Mouse (Mus musculus) limb, embryonic 10.5 days (tissue): ENCODE results near the gene Mdh1. TPM values are rescaled to one million over a fixed set of nuclear protein-coding genes. Genes with fewer than 3 reads are reported as not detected.
A peak's percentile ranks its signal among the peaks of the same experiment; 100 is the strongest.

ENCODE experiments used
- DNase-seq: peaks from one replicate; pipeline ENCODE4 v3.0.0-alpha.2; 2017; ENCODE audit warnings: low spot score
- H3K27ac ChIP-seq: fragments of 300-500 bp; sonication (generic); 2 replicates; pipeline ENCODE4 v1.5.1; 2016; ENCODE audit warnings: mild to moderate bottlenecking
- H3K27me3 ChIP-seq: fragments of 300-500 bp; sonication (generic); 2 replicates; pipeline ENCODE4 v1.6.1; 2016; ENCODE audit warnings: low read depth, mild to moderate bottlenecking; ENCODE audit not compliant: poor library complexity, severe bottlenecking
- H3K36me3 ChIP-seq: fragments of 300-500 bp; sonication (generic); 2 replicates; pipeline ENCODE4 v1.6.1; 2016; ENCODE audit warnings: mild to moderate bottlenecking, moderate library complexity
- H3K4me1 ChIP-seq: fragments of 300-500 bp; sonication (generic); 2 replicates; pipeline ENCODE4 v1.6.1; 2016
- H3K4me3 ChIP-seq: fragments of 300-500 bp; sonication (generic); 2 replicates; pipeline ENCODE4 v1.5.1; 2016; ENCODE audit warnings: mild to moderate bottlenecking, moderate library complexity
- H3K9me3 ChIP-seq: fragments of 300-500 bp; sonication (generic); replicated peaks from 2 replicates; pipeline ENCODE4 v1.6.1; 2016; ENCODE audit warnings: mild to moderate bottlenecking
- WGBS: fragments of 180-500 bp; shearing (Covaris S2); methylation state at CpG from one replicate; pipeline ENCODE4 v1.1.7; 2016; 5-methylcytosine and 5-hydroxymethylcytosine counted together
- polyA plus RNA-seq: library from polyadenylated mRNA; unstranded; fragments of >200 nt; fragmentation: Nextera tagmentation; extraction: Ambion mirVana; gene quantifications from 2 replicates; pipeline ENCODE4 v1.2.1, GENCODE M21; 2016

Mdh1 gene
- 363 and 394 TPM in 2 replicates for polyA plus RNA-seq

- peak; percentile 91 for DNase-seq
- peaks cover 18% of the 10 kb centered on the region for H3K4me1 ChIP-seq
- H3K4me3 ChIP-seq: peak within 1 kb of the TSS; percentile 82
- WGBS: under 1% methylated on average over 42 of the region's 42 CpGs
- peak within 1 kb of the TSS; percentile 87 for H3K27ac ChIP-seq
- H3K27me3 ChIP-seq: no peaks in the 10 kb centered on the region
- H3K36me3 ChIP-seq: 0 out of 2 replicates have a peak, but pooled peaks cover 2% of the 10 kb centered on the region
- no peaks in the 10 kb centered on the region for H3K9me3 ChIP-seq
Observed at GRCm38 (mm10) chr11:21571700-21572381, at the start of gene Mdh1, which contains the start of gene Wdpcp. Mdh1 (minus strand) TSS chr11:21572367. Wdpcp (plus strand) TSS chr11:21572235.

GRCm38 (mm10) chr11:21615915-21616314 is 43.7 kb upstream of the Mdh1 start:
- H3K36me3 ChIP-seq: no peaks in the 10 kb centered on the region
- H3K27ac ChIP-seq: no peak overlapping the region
- H3K4me3 ChIP-seq: no peak overlapping the region
- H3K27me3 ChIP-seq: no peaks in the 10 kb centered on the region
- H3K9me3 ChIP-seq: no peaks in the 10 kb centered on the region
- no peak for DNase-seq
- no peaks in the 10 kb centered on the region for H3K4me1 ChIP-seq

DNA sequence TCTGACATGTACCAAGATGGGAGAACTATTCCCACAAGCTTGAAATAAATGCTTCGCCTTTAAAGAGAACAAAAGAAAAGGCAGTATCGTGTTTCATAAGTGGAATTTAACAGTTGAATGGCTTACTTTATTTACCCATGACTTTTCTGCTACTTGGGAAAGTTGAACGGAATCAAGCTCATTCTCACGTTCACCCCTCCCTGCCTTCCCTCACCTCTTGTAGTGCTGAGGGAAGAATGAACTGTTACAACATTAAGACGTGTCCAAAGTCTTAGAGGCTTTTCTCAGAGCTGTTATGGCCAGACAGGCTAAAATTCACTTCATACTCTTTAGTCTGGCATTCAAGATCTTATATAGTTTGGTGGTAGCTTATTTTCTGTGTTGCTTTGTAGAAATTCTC is 30.3 kb upstream of the Mdh1 start:
- H3K4me1 ChIP-seq: no peaks in the 10 kb centered on the region
- no peaks in the 10 kb centered on the region for H3K27me3 ChIP-seq
- H3K4me3 ChIP-seq: no peak overlapping the region
- no peak overlapping the region for H3K27ac ChIP-seq
- no peaks in the 10 kb centered on the region for H3K36me3 ChIP-seq
- no peaks in the 10 kb centered on the region for H3K9me3 ChIP-seq
- 72% methylated on average over 5 of the region's 5 CpGs for WGBS
- no peak for DNase-seq

- H3K27me3 ChIP-seq: no peaks in the 10 kb centered on the region
- no peaks in the 10 kb centered on the region for H3K9me3 ChIP-seq
- H3K4me1 ChIP-seq: 0 out of 2 replicates have a peak, but pooled peaks cover 2% of the 10 kb centered on the region
- no peak for DNase-seq
- WGBS: 64% methylated on average over 1 of the region's 1 CpGs
- no peaks in the 10 kb centered on the region for H3K36me3 ChIP-seq
- no peak overlapping the region for H3K4me3 ChIP-seq
- H3K27ac ChIP-seq: no peak overlapping the region
Observed at GRCm38 (mm10) chr11:21583286-21583685, 11.1 kb upstream of the Mdh1 start.

- Histone ChIP-seq H3K4me3 (no peak overlapping the region), H3K27ac (no peak overlapping the region), H3K27me3 (no peaks in the 10 kb centered on the region), H3K36me3 (no peaks in the 10 kb centered on the region), H3K4me1 (0 out of 2 replicates have a peak, but pooled peaks cover 2% of the 10 kb centered on the region), H3K9me3 (no peaks in the 10 kb centered on the region)
- WGBS: 80% methylated on average over 7 of the region's 7 CpGs
- no peak for DNase-seq
Observed at GRCm38 (mm10) chr11:21581472-21581871, 9.3 kb upstream of the Mdh1 start.

DNA sequence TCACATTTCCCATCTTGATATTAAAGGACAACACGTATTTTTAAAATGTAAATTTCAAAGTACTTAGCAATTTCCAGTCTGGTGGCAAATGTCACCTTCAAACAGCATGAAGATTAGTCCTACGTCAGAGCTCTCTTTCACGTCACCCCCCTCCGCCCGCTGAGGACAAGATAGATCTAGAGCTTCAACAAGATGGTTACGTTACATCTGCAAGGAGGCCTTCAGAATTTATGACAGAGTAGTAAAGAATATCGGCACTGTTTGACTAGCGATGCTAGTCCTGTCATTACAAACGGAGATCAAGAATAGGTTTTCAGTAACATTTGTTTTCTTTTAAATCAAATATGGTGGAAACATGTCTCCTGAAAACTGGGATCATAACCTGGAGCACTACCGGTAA is 1.2 kb downstream of the Mdh1 start:
- H3K9me3 ChIP-seq: no peaks in the 10 kb centered on the region
- peaks cover 11% of the 10 kb centered on the region for H3K36me3 ChIP-seq
- WGBS: 12% methylated on average over 10 of the region's 10 CpGs
- DNase-seq: no peak
- peaks cover 18% of the 10 kb centered on the region for H3K4me1 ChIP-seq
- H3K27ac ChIP-seq: peak overlapping the region; percentile 87
- H3K4me3 ChIP-seq: peak overlapping the region; percentile 82
- H3K27me3 ChIP-seq: no peaks in the 10 kb centered on the region

DNA sequence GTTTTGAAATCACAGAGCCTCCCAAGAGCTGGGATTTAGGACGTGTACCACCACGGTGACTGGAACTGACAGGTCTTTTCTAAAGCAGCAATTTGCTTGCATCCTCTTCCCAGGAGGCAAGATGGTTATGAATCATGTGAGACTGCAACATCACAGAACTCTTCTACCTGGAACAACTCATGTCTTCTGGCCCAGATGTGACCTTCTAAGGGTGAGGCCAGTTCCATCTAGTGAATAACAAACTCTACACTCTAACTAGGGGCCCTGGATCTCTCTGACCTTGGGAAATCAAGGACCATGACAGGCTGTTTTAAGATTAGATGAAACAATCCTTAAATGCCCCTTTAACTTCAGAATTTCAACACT is 2.1 kb downstream of the Mdh1 start:
- DNase-seq: no peak
- H3K27ac ChIP-seq: no peak overlapping the region
- 0 out of 2 replicates have a peak overlapping the region, but pooled peaks have one; percentile 82 for H3K4me3 ChIP-seq
- H3K4me1 ChIP-seq: peaks cover 18% of the 10 kb centered on the region
- H3K27me3 ChIP-seq: no peaks in the 10 kb centered on the region
- WGBS: 90% methylated on average over 2 of the region's 2 CpGs
- no peaks in the 10 kb centered on the region for H3K9me3 ChIP-seq
- peaks cover 19% of the 10 kb centered on the region for H3K36me3 ChIP-seq

DNA sequence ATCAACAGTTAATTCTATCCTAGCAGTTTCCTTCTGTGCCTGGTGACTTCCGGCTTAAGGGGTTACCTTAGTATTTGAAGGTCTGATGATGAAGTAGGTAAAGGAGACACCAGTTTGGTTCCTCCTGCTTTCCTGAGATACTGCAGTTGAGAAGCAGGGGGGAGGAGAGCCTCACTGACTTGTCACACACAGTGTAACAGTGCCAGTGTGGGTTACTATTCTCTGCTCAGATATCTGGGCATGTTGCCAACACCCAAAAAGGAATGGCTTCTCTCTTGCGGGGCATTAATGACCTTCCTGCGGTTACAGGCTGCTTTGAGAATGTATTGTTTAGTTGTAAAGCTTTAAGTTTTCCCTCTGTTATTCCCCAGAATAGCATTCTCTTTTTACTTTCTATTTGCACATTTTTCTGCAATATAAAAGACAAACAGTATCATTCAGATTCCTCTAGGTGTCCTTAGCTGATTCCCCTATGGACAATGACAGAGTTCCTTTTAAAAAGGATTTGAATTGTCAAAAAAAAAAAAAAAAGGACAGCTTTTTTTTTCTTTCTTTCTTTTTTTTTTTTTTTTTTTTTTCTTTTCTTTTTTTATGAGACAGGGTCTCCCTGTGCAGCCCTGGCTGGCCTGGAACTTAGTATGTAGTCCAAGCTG is 2.6 kb downstream of the Mdh1 start:
- Histone ChIP-seq H3K27me3 (no peaks in the 10 kb centered on the region), H3K4me3 (no peak overlapping the region), H3K9me3 (no peaks in the 10 kb centered on the region), H3K4me1 (peaks cover 18% of the 10 kb centered on the region), H3K27ac (no peak overlapping the region), H3K36me3 (peaks cover 24% of the 10 kb centered on the region)
- DNase-seq: no peak
- 93% methylated on average over 3 of the region's 3 CpGs for WGBS

GRCm38 (mm10) chr11:21569002-21569401 is 3.2 kb downstream of the Mdh1 start:
- no peak for DNase-seq
- H3K27ac ChIP-seq: no peak overlapping the region
- no peak overlapping the region for H3K4me3 ChIP-seq

GRCm38 (mm10) chr11:21567733-21568132 is 4.4 kb downstream of the Mdh1 start:
- Histone ChIP-seq H3K36me3 (peaks cover 38% of the 10 kb centered on the region), H3K27ac (no peak overlapping the region), H3K4me3 (no peak overlapping the region), H3K9me3 (no peaks in the 10 kb centered on the region), H3K27me3 (no peaks in the 10 kb centered on the region), H3K4me1 (peaks cover 14% of the 10 kb centered on the region)
- DNase-seq: no peak
- WGBS: 88% methylated on average over 1 of the region's 1 CpGs

More at GRCm38 (mm10) chr11:21569002-21569401, 3.2 kb downstream of the Mdh1 start:
- WGBS: 81% methylated on average over 5 of the region's 5 CpGs
- H3K4me1 ChIP-seq: peaks cover 18% of the 10 kb centered on the region
- peaks cover 27% of the 10 kb centered on the region for H3K36me3 ChIP-seq
- no peaks in the 10 kb centered on the region for H3K27me3 ChIP-seq
- no peaks in the 10 kb centered on the region for H3K9me3 ChIP-seq

DNA sequence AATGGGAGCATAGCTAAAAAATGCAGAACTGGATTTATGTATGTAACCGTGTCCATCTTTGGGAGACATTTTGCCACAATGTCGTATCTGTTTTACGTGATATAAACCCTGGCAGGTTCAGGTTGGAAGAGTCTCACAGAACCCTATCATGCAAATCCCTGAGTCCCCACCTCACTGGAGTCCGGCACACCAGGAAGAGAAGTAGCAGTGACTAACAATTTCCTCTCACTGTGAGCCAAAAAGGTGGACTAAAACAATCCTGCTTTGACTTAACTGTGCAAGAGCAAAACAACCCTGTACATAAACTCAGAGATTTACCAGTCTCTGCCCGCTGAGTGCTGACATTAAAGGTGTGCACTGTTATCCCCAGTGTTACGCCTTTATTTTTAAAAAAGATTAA is 5.2 kb downstream of the Mdh1 start:
- H3K4me1 ChIP-seq: peaks cover 11% of the 10 kb centered on the region
- H3K36me3 ChIP-seq: peaks cover 43% of the 10 kb centered on the region
- DNase-seq: no peak
- H3K27me3 ChIP-seq: no peaks in the 10 kb centered on the region
- WGBS: 94% methylated on average over 6 of the region's 6 CpGs
- H3K9me3 ChIP-seq: no peaks in the 10 kb centered on the region
- no peak overlapping the region for H3K4me3 ChIP-seq
- no peak overlapping the region for H3K27ac ChIP-seq

- WGBS: 85% methylated on average over 9 of the region's 9 CpGs
- H3K4me3 ChIP-seq: no peak overlapping the region
- no peaks in the 10 kb centered on the region for H3K9me3 ChIP-seq
- H3K27me3 ChIP-seq: no peaks in the 10 kb centered on the region
- H3K4me1 ChIP-seq: no peaks in the 10 kb centered on the region
- no peak overlapping the region for H3K27ac ChIP-seq
- DNase-seq: no peak
- peaks cover 61% of the 10 kb centered on the region for H3K36me3 ChIP-seq
Observed at GRCm38 (mm10) chr11:21564681-21565405, 7.3 kb downstream of the Mdh1 start.
